ENCODE assay signal across 9 mouse cellular contexts in genomic region chr6:125492033-125492432, GRCm38 (mm10). TPM values are rescaled to one million over a fixed set of nuclear protein-coding genes. Genes with fewer than 3 reads are reported as not detected.
DNase-seq lines count a peak whose midpoint lies in the region; ATAC-seq and TF ChIP-seq lines count a peak whose summit lies in the region.
"Had no signal": no experiment of that assay in that cellular context is flagged by ENCODE, and none has a peak within 500 bp of the region (broad histone marks: within the 10 kb centered on the region; RNA-seq: fewer than 3 reads in every experiment).

No protein-coding gene starts in this region.

- no peak overlapping the region for H3K4me3 ChIP-seq in kidney, embryonic 16.5 days (ENCODE audit: low read length)
- no peak overlapping the region for H3K4me3 ChIP-seq in kidney, embryonic 14.5 days (ENCODE audit: low read length)
- H3K4me3 ChIP-seq in testis, adult 2 months (ENCODE audit: control insufficient read depth, low read depth, low read length): peak overlapping the region; percentile 70
- peak overlapping the region; percentile 73; the same call in 1 of the 2 replicates for H3K4me3 ChIP-seq in stomach, postnatal 0 days (ENCODE audit: low read depth, low read length)

- 66% methylated on average over 9 of the region's 9 CpGs for WGBS in kidney, embryonic 16.5 days
- WGBS in kidney, embryonic 14.5 days: 70% methylated on average over 9 of the region's 9 CpGs
- WGBS in stomach, postnatal 0 days: 54% methylated on average over 9 of the region's 9 CpGs

- no peak for ATAC-seq in kidney, embryonic 16.5 days (ENCODE audit: low FRiP score, low TSS enrichment)
- ATAC-seq in kidney, embryonic 14.5 days (ENCODE audit: low FRiP score, low TSS enrichment): no peak
- no peak for ATAC-seq in stomach, postnatal 0 days (ENCODE audit: low FRiP score, low TSS enrichment)
- no peak for ATAC-seq in cerebellum, adult (ENCODE audit: insufficient number of reproducible peaks, low FRiP score, low TSS enrichment)

- no peaks in the 10 kb centered on the region for H3K27me3 ChIP-seq in kidney, embryonic 16.5 days (ENCODE audit: insufficient read depth, low read length)
- H3K27me3 ChIP-seq in kidney, embryonic 14.5 days (ENCODE audit: control insufficient read depth, insufficient read depth, low read length): peaks cover 9% of the 10 kb centered on the region; the same call in 1 of the 2 replicates
- H3K27me3 ChIP-seq in testis, adult 2 months (ENCODE audit: control insufficient read depth, insufficient read depth, low read length): peaks cover 11% of the 10 kb centered on the region
- H3K27me3 ChIP-seq in stomach, postnatal 0 days (ENCODE audit: control insufficient read depth, insufficient read depth, low read length): no peaks in the 10 kb centered on the region

- no peak for TF ChIP-seq POLR2A in testis, adult 2 months (IDR thresholded peaks at IDR 0.05; ENCODE audit: control insufficient read depth, low read depth, low read length)

- H3K9ac ChIP-seq in kidney, embryonic 16.5 days (replicated peaks; ENCODE audit: low read length): no peak overlapping the region
- no peak overlapping the region for H3K9ac ChIP-seq in kidney, embryonic 14.5 days (ENCODE audit: low read depth, low read length)
- H3K9ac ChIP-seq in stomach, postnatal 0 days (ENCODE audit: low read length): peak overlapping the region; percentile 8; the same call in 1 of the 2 replicates

- H3K4me2 ChIP-seq in kidney, embryonic 16.5 days (replicated peaks; ENCODE audit: low read depth, low read length): peak overlapping the region; percentile 17; the same call in 1 of the 2 replicates
- H3K4me2 ChIP-seq in kidney, embryonic 14.5 days (replicated peaks; ENCODE audit: low read depth, low read length): no peak overlapping the region
- H3K4me2 ChIP-seq in stomach, postnatal 0 days (replicated peaks; ENCODE audit: low read depth): peak overlapping the region; percentile 77

- H3K4me1 ChIP-seq in kidney, embryonic 16.5 days (ENCODE audit: insufficient read depth, low read length): peaks cover 36% of the 10 kb centered on the region
- 0 out of 2 replicates have a peak, but pooled peaks cover 6% of the 10 kb centered on the region for H3K4me1 ChIP-seq in kidney, embryonic 14.5 days (ENCODE audit: control insufficient read depth, insufficient read depth, low read length)
- peaks cover 8% of the 10 kb centered on the region for H3K4me1 ChIP-seq in testis, adult 2 months (ENCODE audit: control insufficient read depth, insufficient read depth, low read length)
- peaks cover 4% of the 10 kb centered on the region; the same call in 1 of the 2 replicates for H3K4me1 ChIP-seq in stomach, postnatal 0 days (replicated peaks; ENCODE audit: control insufficient read depth, insufficient read depth)

- TF ChIP-seq EP300 in stomach, postnatal 0 days (optimal IDR thresholded peaks at IDR 0.05): no peak

- DNase-seq in cerebellum, postnatal 10 days: peak; percentile 68 to 69
- DNase-seq in cerebellum, adult 11-12 months: no peak
- no peak for DNase-seq in testis, postnatal 10 days (ENCODE audit: low spot score)
- DNase-seq in stomach, postnatal 0 days (ENCODE audit: low spot score): no peak
- DNase-seq: cerebellum, adult 2 months had no signal

- H3K9me3 ChIP-seq in kidney, embryonic 16.5 days (ENCODE audit: low read length): no peaks in the 10 kb centered on the region
- no peaks in the 10 kb centered on the region for H3K9me3 ChIP-seq in kidney, embryonic 14.5 days (ENCODE audit: control insufficient read depth, low read length)
- H3K9me3 ChIP-seq in stomach, postnatal 0 days (ENCODE audit: control insufficient read depth, low read length): no peaks in the 10 kb centered on the region

- TF ChIP-seq CTCF in testis, adult 2 months (IDR thresholded peaks at IDR 0.05; ENCODE audit: control insufficient read depth, insufficient read depth, insufficient replicate concordance, low read depth, low read length): no peak
- TF ChIP-seq CTCF in stomach, postnatal 0 days (IDR thresholded peaks at IDR 0.05; ENCODE audit: low read depth): no peak

- no peaks in the 10 kb centered on the region for H3K36me3 ChIP-seq in kidney, embryonic 16.5 days (ENCODE audit: insufficient read depth, low read length)
- 0 out of 2 replicates have a peak, but pooled peaks cover 4% of the 10 kb centered on the region for H3K36me3 ChIP-seq in kidney, embryonic 14.5 days (ENCODE audit: control insufficient read depth, insufficient read depth, low read length)
- H3K36me3 ChIP-seq in testis, adult 2 months (ENCODE audit: control insufficient read depth, insufficient read depth, low read length): no peaks in the 10 kb centered on the region
- H3K36me3 ChIP-seq in stomach, postnatal 0 days (ENCODE audit: control insufficient read depth, insufficient read depth, low read length): no peaks in the 10 kb centered on the region

- no peak overlapping the region for H3K27ac ChIP-seq in kidney, embryonic 16.5 days (ENCODE audit: low read length)
- no peak overlapping the region for H3K27ac ChIP-seq in kidney, embryonic 14.5 days (ENCODE audit: low read depth, low read length)
- H3K27ac ChIP-seq in testis, adult 2 months (ENCODE audit: control insufficient read depth, insufficient read depth, low read depth, low read length): no peak overlapping the region
- H3K27ac ChIP-seq in stomach, postnatal 0 days (replicated peaks): peak overlapping the region; percentile 96

RNA-seq across cellular contexts. Expression of gene Cd9, which starts 2.6 kb away (rescaled TPM):
- polyA plus RNA-seq in kidney, embryonic 16.5 days (2015; fragmentation: Nextera tagmentation; extraction: Ambion mirVana): 158 and 178 TPM in 2 replicates
- polyA plus RNA-seq in kidney, embryonic 14.5 days (2014; fragmentation: Nextera tagmentation; extraction: Ambion mirVana): 116 and 118 TPM in 2 replicates
- polyA plus RNA-seq in testis, adult 2 months (2012; rRNA removed): 8.6 and 12.4 TPM in 2 replicates
- polyA plus RNA-seq in stomach, postnatal 0 days (2015; fragmentation: Nextera tagmentation; extraction: Ambion mirVana): 487 and 500 TPM in 2 replicates

RNA-seq across cellular contexts. Expression of gene Vwf, which starts 54.5 kb away (rescaled TPM):
- polyA plus RNA-seq in kidney, embryonic 16.5 days (2015; fragmentation: Nextera tagmentation; extraction: Ambion mirVana): 3.9 and 5.4 TPM in 2 replicates
- polyA plus RNA-seq in kidney, embryonic 14.5 days (2014; fragmentation: Nextera tagmentation; extraction: Ambion mirVana): 2.4 and 5.2 TPM in 2 replicates
- polyA plus RNA-seq in testis, adult 2 months (2012; rRNA removed): 15.4 and 16.5 TPM in 2 replicates
- polyA plus RNA-seq in stomach, postnatal 0 days (2015; fragmentation: Nextera tagmentation; extraction: Ambion mirVana): 7.8 and 9.5 TPM in 2 replicates

Comparison
In these comparisons a context has a peak if more than half of its experiments do, and no peak if none do; other contexts are left out.
1. DNase-seq: peak in cerebellum, postnatal 10 days (2 of 2); none in cerebellum, adult 11-12 months (single experiment), testis, postnatal 10 days (single experiment) and stomach, postnatal 0 days (single experiment).
2. H3K4me3 ChIP-seq: peak in testis, adult 2 months (single experiment) and stomach, postnatal 0 days (single experiment); none in kidney, embryonic 16.5 days (single experiment) and kidney, embryonic 14.5 days (single experiment).